Mouse (Mus musculus) megakaryocyte, embryonic 14.5 days (primary cell): Measurements from ENCODE around the gene Slc6a20a.

ENCODE experiments used
- FLI1 ChIP-seq: IDR thresholded peaks from 2 replicates; pipeline ENCODE4 v1.6.1; 2012; ENCODE audit warnings: low read length, inconsistent platforms, mixed read lengths
- GATA1 ChIP-seq: IDR thresholded peaks from 3 replicates; pipeline ENCODE4 v1.6.1; 2012; ENCODE audit warnings: mixed read lengths, low read length, inconsistent platforms, borderline replicate concordance

- TF ChIP-seq GATA1 (no peak), FLI1 (no peak)
These were observed 89.3 kb downstream of the Slc6a20a start for GRCm38 (mm10) chr9:123589240-123589910.
